Mouse (Mus musculus) lung, postnatal 0 days (tissue): Measurements from ENCODE around the gene Plekhh3.

Experiments
- CTCF ChIP-seq: IDR thresholded peaks from 2 replicates; pipeline ENCODE4 v1.5.1; 2016; ENCODE audit warnings: antibody characterized with exemption, mild to moderate bottlenecking
- EP300 ChIP-seq: IDR thresholded peaks from 2 replicates; pipeline ENCODE4 v1.6.1; 2016; ENCODE audit warnings: antibody characterized with exemption, mild to moderate bottlenecking, control low read depth

DNA sequence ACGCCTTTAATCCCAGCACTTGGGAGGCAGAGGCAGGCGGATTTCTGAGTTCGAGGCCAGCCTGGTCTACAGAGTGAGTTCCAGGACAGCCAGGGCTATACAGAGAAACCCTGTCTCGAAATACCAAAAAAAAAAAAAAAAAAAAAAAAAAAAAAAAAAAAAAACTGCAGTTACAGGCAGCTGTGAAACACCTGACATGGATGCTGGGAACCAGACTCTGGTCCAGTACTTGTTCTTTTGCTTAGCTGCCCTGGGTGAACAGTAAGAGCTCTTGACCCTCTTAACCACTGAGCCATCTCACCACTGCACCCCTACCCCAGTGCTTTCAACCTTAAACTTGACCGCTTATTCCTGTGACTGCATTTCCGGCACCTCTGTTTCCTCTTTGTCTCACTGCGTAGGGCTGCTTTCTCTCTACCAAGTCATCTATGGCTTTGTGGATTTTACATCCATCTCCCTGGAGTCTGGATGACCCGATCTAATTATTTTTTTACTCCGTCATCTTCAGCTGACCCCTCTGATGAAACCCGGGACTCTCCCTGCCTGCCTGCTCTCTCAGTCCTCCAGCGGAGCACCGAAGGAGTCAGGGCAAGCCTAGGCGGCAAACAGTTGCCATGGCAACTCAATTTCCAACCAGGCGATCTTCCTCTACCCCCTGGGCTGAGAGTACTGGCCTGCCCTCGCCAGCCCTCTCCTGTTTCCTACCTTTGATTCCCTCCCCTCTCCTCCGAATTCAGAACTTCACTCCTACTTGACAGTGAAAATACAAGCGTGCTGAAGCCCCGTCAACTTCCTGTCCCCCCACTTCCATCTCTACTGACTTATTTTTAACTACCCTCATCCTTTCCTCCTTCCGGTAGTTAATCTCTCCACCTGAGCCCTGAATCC, 27.6 kb downstream of the Plekhh3 start:
- TF ChIP-seq CTCF, result no peak
- TF ChIP-seq EP300, result no peak
